ENCODE assay signal across 16 mouse cellular contexts in the genomic region with DNA sequence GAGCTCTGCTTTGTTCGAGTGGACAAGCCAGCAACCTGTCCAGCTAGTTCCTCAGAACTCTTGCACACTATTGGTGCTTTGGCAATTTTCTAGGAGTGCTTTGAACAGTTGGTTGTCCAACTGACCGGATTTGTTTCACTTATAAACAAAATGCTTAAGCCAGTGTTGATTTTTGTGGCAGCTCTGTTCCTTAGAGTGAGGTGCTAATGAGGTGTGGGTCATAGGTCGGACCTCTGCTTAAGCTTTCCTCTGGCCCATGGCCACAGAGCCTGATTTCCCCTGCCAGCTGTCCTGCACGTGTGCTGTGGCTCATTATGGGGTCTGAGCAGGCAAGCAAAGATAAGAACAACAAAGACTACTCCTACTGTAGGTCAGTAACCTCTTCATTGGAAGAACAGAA.
DNase-seq lines count a peak whose midpoint lies in the region; ATAC-seq and TF ChIP-seq lines count a peak whose summit lies in the region.
"Had no signal": no experiment of that assay in that cellular context is flagged by ENCODE, and none has a peak within 500 bp of the region (broad histone marks: within the 10 kb centered on the region; RNA-seq: fewer than 3 reads in every experiment).

No protein-coding gene starts in this region.

- peaks cover 75% of the 10 kb centered on the region for H3K4me1 ChIP-seq in heart, embryonic 13.5 days
- peaks cover 28% of the 10 kb centered on the region for H3K4me1 ChIP-seq in liver, adult 2 months (ENCODE audit: control insufficient read depth, insufficient read depth, low read length)

- DNase-seq in heart, postnatal 36 days = no peak
- peak; percentile 61 for DNase-seq in liver, adult 2 months (ENCODE audit: extremely low read depth, low read depth, low spot score)
- no peak for DNase-seq in liver
- peak; percentile 81 for DNase-seq in hindlimb bud, embryonic 11.5 days (ENCODE audit: extremely low spot score, low read depth, low spot score)
- DNase-seq in left cerebral cortex, adult 2 months (ENCODE audit: extremely low spot score in 1 of 2, low spot score in 2 of 2) = no peak
- no peak for DNase-seq in spleen, postnatal 36 days (ENCODE audit: low spot score in 2 of 2)
- DNase-seq: cerebellum, adult 9-10 months; right cerebral cortex, adult 18-20 months; thymus, postnatal 36 days had no signal

- no peak for ATAC-seq in heart, embryonic 13.5 days (ENCODE audit: extremely low read depth, insufficient number of reproducible peaks, low FRiP score, low TSS enrichment)
- ATAC-seq: intestine, embryonic 15.5 days had no signal

- no peaks in the 10 kb centered on the region for H3K9me3 ChIP-seq in heart, embryonic 13.5 days
- H3K9me3 ChIP-seq: intestine, embryonic 15.5 days; megakaryocyte, embryonic 14.5 days; neural tube, embryonic 12.5 days had no signal

- H3K27ac ChIP-seq in heart, embryonic 13.5 days (replicated peaks) = peak overlapping the region; percentile 20; the same call in 1 of the 2 replicates
- H3K27ac ChIP-seq in liver, adult 2 months (replicated peaks; ENCODE audit: insufficient read depth, low read depth, low read length) = no peak overlapping the region
- no peak overlapping the region for H3K27ac ChIP-seq in left cerebral cortex, adult 2 months
- H3K27ac ChIP-seq: intestine, embryonic 15.5 days; neural tube, embryonic 12.5 days had no signal

- peaks cover 28% of the 10 kb centered on the region; the same call in 1 of the 2 replicates for H3K79me2 ChIP-seq in liver, adult 2 months (ENCODE audit: control insufficient read depth, insufficient read depth, low read length)
- H3K79me2 ChIP-seq in myocyte (ENCODE audit: control insufficient read depth, insufficient read depth) = no peaks in the 10 kb centered on the region

- 30% methylated on average over 4 of the region's 4 CpGs for WGBS in heart, embryonic 13.5 days
- 24% methylated on average over 4 of the region's 4 CpGs for WGBS in liver, adult 2 months

- no peak overlapping the region for H3K4me3 ChIP-seq in heart, embryonic 13.5 days
- H3K4me3 ChIP-seq in liver, adult 2 months (ENCODE audit: insufficient read depth, low read depth, low read length) = no peak overlapping the region
- H3K4me3 ChIP-seq in myocyte = no peak overlapping the region
- H3K4me3 ChIP-seq in left cerebral cortex, adult 2 months = no peak overlapping the region
- H3K4me3 ChIP-seq: intestine, embryonic 15.5 days; megakaryocyte, embryonic 14.5 days; neural tube, embryonic 12.5 days had no signal

- no peak overlapping the region; the same call in 1 of the 2 replicates for H3K4me2 ChIP-seq in heart, embryonic 13.5 days
- no peak overlapping the region for H3K4me2 ChIP-seq in myocyte (ENCODE audit: low read depth)
- H3K4me2 ChIP-seq: heart, embryonic 11.5 days; intestine, embryonic 15.5 days; liver, embryonic 11.5 days; neural tube, embryonic 12.5 days had no signal

- no peaks in the 10 kb centered on the region for H3K36me3 ChIP-seq in heart, embryonic 13.5 days
- H3K36me3 ChIP-seq in liver, adult 2 months (ENCODE audit: control insufficient read depth, insufficient read depth, low read length) = no peaks in the 10 kb centered on the region
- no peaks in the 10 kb centered on the region for H3K36me3 ChIP-seq in myocyte (ENCODE audit: control insufficient read depth, insufficient read depth)
- H3K36me3 ChIP-seq: intestine, embryonic 15.5 days; neural tube, embryonic 12.5 days had no signal

- no peak for TF ChIP-seq CTCF in liver, adult 2 months (IDR thresholded peaks at IDR 0.05; ENCODE audit: low read depth, low read length)
- TF ChIP-seq CTCF in left cerebral cortex, adult 2 months (IDR thresholded peaks at IDR 0.05) = no peak

- no peaks in the 10 kb centered on the region for H3K27me3 ChIP-seq in heart, embryonic 13.5 days (replicated peaks)
- no peaks in the 10 kb centered on the region for H3K27me3 ChIP-seq in liver, adult 2 months (ENCODE audit: control insufficient read depth, insufficient read depth, low read length)
- no peaks in the 10 kb centered on the region for H3K27me3 ChIP-seq in myocyte (ENCODE audit: control insufficient read depth, insufficient read depth, insufficient read length)
- H3K27me3 ChIP-seq: intestine, embryonic 15.5 days; megakaryocyte, embryonic 14.5 days; neural tube, embryonic 12.5 days had no signal

- TF ChIP-seq POLR2A in liver, adult 2 months (IDR thresholded peaks at IDR 0.05; ENCODE audit: extremely low read depth, insufficient read depth, low read length) = no peak
- TF ChIP-seq POLR2A in myocyte (IDR thresholded peaks at IDR 0.05; ENCODE audit: insufficient read length, low read depth) = no peak

- intact Hi-C loops in heart, postnatal 36 days (cut with DNase I) = no loop called here
- intact Hi-C loops in left cerebral cortex, adult 2 months (cut with DNase I) = no loop called here

- no peak overlapping the region for H3K9ac ChIP-seq in heart, embryonic 13.5 days
- H3K9ac ChIP-seq in liver, adult 2 months (ENCODE audit: low read depth, low read length) = no peak overlapping the region
- H3K9ac ChIP-seq: intestine, embryonic 15.5 days; neural tube, embryonic 12.5 days had no signal

- no peak overlapping the region for H3ac ChIP-seq in myocyte (ENCODE audit: control insufficient read depth, insufficient read length)

TF ChIP-seq in myocyte, 11 proteins besides CTCF, POLR2A, EP300 and RAD21:
- TF ChIP-seq MYOD1 (IDR thresholded peaks at IDR 0.05; ENCODE audit: control insufficient read depth in 1 of 3, insufficient read length in 2 of 3, low read depth in 2 of 3) = peak in 2 of 3 experiments; percentile 46 to 83
- TF ChIP-seq TCF12 (IDR thresholded peaks at IDR 0.05; ENCODE audit: insufficient read depth, poor library complexity, severe bottlenecking) = no peak
- peak in 2 of 3 experiments; percentile 37 to 81 for TF ChIP-seq MYOG (IDR thresholded peaks at IDR 0.05; ENCODE audit: control insufficient read depth in 1 of 3, insufficient read depth in 1 of 3, insufficient read length in 2 of 3, low read depth in 2 of 3)
- no peak for TF ChIP-seq USF1 (IDR thresholded peaks at IDR 0.05; ENCODE audit: low read depth)

Comparison
In these comparisons a context has a peak if more than half of its experiments do, and no peak if none do; other contexts are left out.
1. DNase-seq: peak in liver, adult 2 months (single experiment) and hindlimb bud, embryonic 11.5 days (single experiment); none in heart, postnatal 36 days (0 of 2), liver (single experiment), left cerebral cortex, adult 2 months (0 of 2) and spleen, postnatal 36 days (0 of 2).